Mouse (Mus musculus) bone marrow macrophage, adult 2 months (primary cell): ENCODE data around the gene 0610037L13Rik.

Experiments used
- CTCF ChIP-seq: IDR thresholded peaks from 2 replicates; pipeline ENCODE4 v1.5.1; 2012; ENCODE audit warnings: low read depth, mild to moderate bottlenecking, low read length, moderate library complexity
- POLR2A ChIP-seq: IDR thresholded peaks from 2 replicates; pipeline ENCODE4 v1.6.1; 2012; ENCODE audit warnings: mild to moderate bottlenecking, low read depth, low read length, borderline replicate concordance

- TF ChIP-seq POLR2A (no peak), CTCF (no peak)
These were observed 24.7 kb upstream of the 0610037L13Rik start for GRCm38 (mm10) chr4:107864866-107865265.
